Mouse (Mus musculus) left cerebral cortex, adult 2 months (tissue): ENCODE measurements around the gene Hist2h3b. TPM values are rescaled to one million over a fixed set of nuclear protein-coding genes. Genes with fewer than 3 reads are reported as not detected.
A peak's percentile ranks its signal among the peaks of the same experiment; 100 is the strongest.
"Not testable (repeated sequence)": the region's sequence is repeated elsewhere in the genome, so short reads cannot be mapped to it uniquely, and the experiment has no call there.

Source experiments
- DNase-seq, 2 experiments: peaks; one replicate each; pipeline ENCODE4 v3.0.0; 2021 to 2022; ENCODE audit warnings: low spot score in 2 of 2, mixed read lengths in 1 of 2; ENCODE audit errors: extremely low spot score in 1 of 2
- H3K27ac ChIP-seq: fragments of 200-600 bp; 2 replicates; pipeline ENCODE4 v1.8.1; 2022
- H3K4me3 ChIP-seq: fragments of 200-600 bp; 2 replicates; pipeline ENCODE4 v1.8.1; 2022
- CTCF ChIP-seq: fragments of 200-600 bp; IDR thresholded peaks from 2 replicates; pipeline ENCODE4 v1.8.1; 2022; ENCODE audit warnings: antibody characterized with exemption, mild to moderate bottlenecking, moderate library complexity
- intact Hi-C: fragments of 180-260 bp; cut with DNase I; formaldehyde crosslinking; loops from one replicate; pipeline ENCODE4 v1.15.1; 2025
- total RNA-seq, 2 experiments: library from RNA; stranded (reverse); gene quantifications; 2 replicates each; pipeline ENCODE4 v1.2.3; 2021

The Hist2h3b gene
- total RNA-seq, 2 experiments from 2014 or later = 32.7 to 45.5 TPM

GRCm38 (mm10) chr3:96228828-96229227, 39.6 kb upstream of the Hist2h3b start:
- intact Hi-C loops = loop anchor here (5.0 kb wide), 1 partner anchor 957 kb away; no protein-coding TSS in a partner anchor
- Histone ChIP-seq H3K4me3 (no peak overlapping the region), H3K27ac (no peak overlapping the region)
- TF ChIP-seq CTCF = no peak
- DNase-seq = no peak

- Histone ChIP-seq H3K4me3 (no peak overlapping the region), H3K27ac (no peak overlapping the region)
- intact Hi-C loops = no loop called here
- no peak for DNase-seq
- TF ChIP-seq CTCF = no peak
These were observed 38.0 kb upstream of the Hist2h3b start for GRCm38 (mm10) chr3:96230404-96230803.

GRCm38 (mm10) chr3:96230910-96231757, 37.3 kb upstream of the Hist2h3b start:
- no peak for TF ChIP-seq CTCF
- intact Hi-C loops = no loop called here
- no peak overlapping the region for H3K27ac ChIP-seq
- no peak for DNase-seq
- no peak overlapping the region for H3K4me3 ChIP-seq

GRCm38 (mm10) chr3:96231758-96232120, 36.7 kb upstream of the Hist2h3b start:
- Histone ChIP-seq H3K27ac (no peak overlapping the region), H3K4me3 (no peak overlapping the region)
- DNase-seq = no peak
- intact Hi-C loops = no loop called here
- TF ChIP-seq CTCF = no peak

DNA sequence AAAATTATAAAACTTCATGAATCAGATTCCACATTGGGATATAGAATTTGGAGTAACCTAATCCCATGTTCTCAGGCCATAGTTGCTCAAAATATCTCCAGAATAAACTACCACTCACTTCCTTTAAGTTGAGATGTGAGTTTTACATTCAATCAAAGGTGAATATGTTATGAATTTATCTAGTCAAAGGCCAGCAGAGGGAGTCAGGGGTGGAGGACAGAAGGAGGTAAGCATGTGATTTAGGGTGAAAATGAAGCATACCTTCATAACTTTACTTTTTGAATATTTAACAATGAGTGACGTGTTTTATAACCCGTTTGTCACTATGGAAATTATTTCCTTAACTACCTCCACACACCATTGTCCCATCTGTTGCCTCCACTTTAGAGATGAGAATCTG, 33.5 kb upstream of the Hist2h3b start:
- no peak; the same call in 1 of the 2 replicates for TF ChIP-seq CTCF
- Histone ChIP-seq H3K27ac (no peak overlapping the region), H3K4me3 (no peak overlapping the region)
- no peak for DNase-seq
- intact Hi-C loops = no loop called here

GRCm38 (mm10) chr3:96235836-96236235, 32.6 kb upstream of the Hist2h3b start:
- TF ChIP-seq CTCF = no peak
- no peak overlapping the region for H3K4me3 ChIP-seq
- intact Hi-C loops = loop anchor here (2.0 kb wide), 1 partner anchor 13 kb away; no protein-coding TSS in a partner anchor
- DNase-seq = no peak
- H3K27ac ChIP-seq = no peak overlapping the region

DNA sequence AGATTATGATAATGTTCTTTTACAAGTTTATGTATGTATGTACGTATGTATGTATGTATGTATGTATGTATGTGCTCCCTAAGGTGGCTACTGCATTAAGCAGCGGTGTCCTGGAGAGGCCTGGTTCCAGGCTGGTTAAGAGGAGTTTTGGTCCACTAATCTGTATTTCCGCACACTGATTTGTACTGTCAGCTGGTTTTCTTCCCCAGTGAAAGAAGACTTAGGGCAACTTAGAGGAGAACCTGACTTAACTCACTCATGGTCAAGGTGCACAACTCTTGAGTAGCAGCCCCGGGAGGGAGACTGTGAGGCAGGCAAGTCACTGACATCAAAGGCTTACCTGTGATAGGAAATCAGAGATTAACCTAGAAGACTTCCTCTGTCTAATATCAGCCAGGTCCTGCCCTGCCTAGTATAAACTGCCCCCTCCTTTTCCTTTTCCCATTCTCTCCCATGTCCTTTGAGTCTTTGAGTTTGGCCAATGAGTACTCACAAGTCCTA, 31.6 kb upstream of the Hist2h3b start:
- TF ChIP-seq CTCF = no peak
- no peak for DNase-seq
- Histone ChIP-seq H3K27ac (no peak overlapping the region), H3K4me3 (no peak overlapping the region)
- intact Hi-C loops = loop anchor here (2.0 kb wide), 1 partner anchor 14 kb away; no protein-coding TSS in a partner anchor

DNA sequence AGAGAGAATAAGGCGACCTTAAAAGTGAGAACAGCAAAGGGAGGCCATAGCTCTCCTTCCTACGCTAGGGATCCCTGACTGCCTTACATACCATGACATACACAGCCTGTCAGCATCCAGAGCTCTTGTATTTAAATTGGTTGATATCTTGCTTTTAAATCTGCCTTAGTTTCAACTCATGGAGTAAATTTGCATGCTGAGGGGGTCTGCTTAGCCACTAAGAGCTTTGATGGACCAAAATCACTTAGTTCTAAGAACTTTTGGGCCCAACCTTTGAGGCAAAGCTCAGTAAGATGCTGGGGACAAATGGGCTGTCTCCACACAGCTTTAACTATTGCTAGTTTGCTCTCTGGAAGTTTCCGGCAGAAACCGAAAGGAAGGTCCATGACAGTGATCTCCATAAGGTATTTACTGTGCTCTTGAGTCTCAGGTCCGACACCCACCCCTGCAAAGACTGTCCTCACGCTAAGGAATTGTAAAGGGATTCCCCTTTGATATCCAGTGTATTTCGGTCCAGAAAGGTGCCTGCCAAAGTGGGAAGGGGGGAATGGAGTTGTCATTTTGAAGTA, 31.0 kb upstream of the Hist2h3b start:
- intact Hi-C loops = loop anchor here (2.0 kb wide), 1 partner anchor 15 kb away; no protein-coding TSS in a partner anchor
- no peak for DNase-seq
- TF ChIP-seq CTCF = no peak
- no peak overlapping the region for H3K4me3 ChIP-seq
- H3K27ac ChIP-seq = no peak overlapping the region

GRCm38 (mm10) chr3:96237904-96238511, 30.4 kb upstream of the Hist2h3b start:
- no peak for TF ChIP-seq CTCF
- intact Hi-C loops = loop anchor here (2.0 kb wide), 1 partner anchor 15 kb away; no protein-coding TSS in a partner anchor
- H3K4me3 ChIP-seq = no peak overlapping the region
- H3K27ac ChIP-seq = no peak overlapping the region
- DNase-seq = no peak

DNA sequence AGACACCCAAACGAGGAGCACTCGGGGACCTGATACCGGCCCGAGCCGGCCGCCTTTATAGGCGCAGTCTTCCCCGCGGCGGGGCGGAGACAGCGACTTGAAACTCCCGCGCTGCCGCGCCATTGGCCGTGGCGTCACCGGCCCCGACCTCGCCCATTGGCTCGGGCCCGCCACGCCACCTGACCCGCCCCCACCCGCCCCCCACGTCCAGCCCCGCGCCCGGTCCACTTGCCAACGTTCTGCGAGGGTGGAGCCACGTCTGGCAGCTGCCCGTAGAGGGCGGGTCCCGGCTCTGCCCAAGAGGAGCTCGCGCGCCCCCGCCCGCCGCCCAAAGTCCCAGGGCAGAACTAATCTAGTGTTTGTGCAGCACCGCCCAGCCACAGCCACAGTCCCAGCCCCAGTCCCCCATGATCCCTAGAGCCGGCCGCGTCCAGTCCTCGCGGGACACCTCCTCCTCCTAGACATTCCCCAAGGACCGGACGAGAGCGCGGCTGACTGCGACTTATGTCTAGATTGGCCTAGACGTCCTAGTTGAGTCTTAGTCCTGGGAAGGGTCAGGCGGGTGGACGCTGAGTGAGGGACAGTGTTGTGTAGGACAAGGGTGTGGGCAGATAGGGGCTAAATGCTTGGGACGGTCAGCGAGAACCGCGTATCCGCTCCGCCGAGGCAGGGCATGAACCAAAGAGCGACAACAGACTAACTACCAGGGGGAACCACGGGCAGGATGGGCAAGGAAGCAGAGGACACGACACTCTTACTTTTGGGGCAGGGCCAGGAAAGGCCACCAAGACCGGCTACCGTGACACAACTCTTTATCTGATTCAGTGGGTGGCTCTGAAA, 29.3 kb upstream of the Hist2h3b start, which contains the start of gene Hist2h3c2:
Gene Hist2h3c2 (minus strand): TSS at position 174 of the 840 bp plus-strand sequence.
- DNase-seq = peak in 1 of 2 experiments; percentile 38
- intact Hi-C loops = not testable (repeated sequence)
- Histone ChIP-seq H3K4me3 (peak within 1 kb of the TSS; percentile 51), H3K27ac (peak within 1 kb of the TSS; percentile 82)

GRCm38 (mm10) chr3:96239949-96240798, 28.3 kb upstream of the Hist2h3b start, which contains the start of gene Hist2h2aa2:
Gene Hist2h2aa2 (minus strand): TSS chr3:96240276.
- peak within 1 kb of the TSS; percentile 51 for H3K4me3 ChIP-seq
- intact Hi-C loops = loop anchor here (1.0 kb wide), 1 partner anchor 23 kb away; the partner anchor contains the start of gene Hist2h4
- peak; percentile 95 to 97 for DNase-seq
- peak within 1 kb of the TSS; percentile 94 for H3K27ac ChIP-seq
